Mouse (Mus musculus): ENCODE data around the gene Klc2.
A peak's percentile ranks its signal among the peaks of the same experiment; 100 is the strongest.

Klc2 gene

DNA sequence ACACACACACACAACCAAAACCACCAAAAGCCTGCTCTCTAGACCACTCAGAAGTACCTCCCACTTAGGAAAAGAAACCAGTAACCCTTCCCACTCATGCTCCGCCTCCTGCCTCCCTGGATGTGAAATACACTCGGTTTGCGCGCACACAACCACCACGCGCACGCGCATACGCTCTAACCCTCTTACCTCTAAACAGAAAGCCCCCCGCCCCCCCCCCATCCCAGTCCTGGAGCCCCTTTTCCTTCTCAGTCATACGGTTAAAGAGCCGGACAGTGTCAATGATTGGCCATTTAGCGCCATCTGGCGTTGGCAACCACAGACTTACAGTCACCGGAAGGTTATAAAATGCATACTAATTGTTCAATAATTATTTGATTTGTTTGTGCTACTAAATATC lies 45.3 kb downstream of the Klc2 start:
- DNase-seq (ENCODE audit: low read depth, low spot score), result peak; percentile 81

DNA sequence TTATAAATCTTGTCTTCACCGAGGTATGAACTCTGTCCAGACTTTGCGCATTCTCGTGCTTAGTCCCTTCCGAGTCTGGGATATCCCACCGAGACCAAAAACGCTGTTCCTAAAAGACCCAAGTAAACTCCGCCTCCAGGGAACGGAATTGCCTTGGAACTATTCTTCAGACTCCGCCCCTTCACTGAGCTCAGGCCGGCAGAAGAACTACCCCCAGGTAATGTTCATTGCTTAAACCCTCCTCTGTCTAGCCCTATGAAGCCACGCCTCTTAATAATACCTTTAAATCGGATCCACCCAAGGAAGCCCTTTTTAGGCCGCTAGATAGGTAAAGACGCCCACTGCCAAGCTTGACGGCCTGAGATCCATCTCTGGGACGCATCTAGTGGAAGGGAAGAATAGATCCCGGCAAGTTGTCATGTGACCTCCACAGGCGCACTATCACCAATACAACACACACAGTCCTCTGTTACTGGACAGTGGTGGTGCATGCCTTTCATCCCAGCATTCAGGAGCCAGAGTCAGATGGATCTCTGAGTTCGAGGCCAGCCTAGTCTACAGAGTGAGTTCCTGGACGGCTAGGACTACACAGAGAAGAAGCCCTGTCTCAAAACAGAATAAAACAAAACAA lies 45.9 kb downstream of the Klc2 start:
- DNase-seq (ENCODE audit: low read depth, low spot score), result peak; percentile 77

DNA sequence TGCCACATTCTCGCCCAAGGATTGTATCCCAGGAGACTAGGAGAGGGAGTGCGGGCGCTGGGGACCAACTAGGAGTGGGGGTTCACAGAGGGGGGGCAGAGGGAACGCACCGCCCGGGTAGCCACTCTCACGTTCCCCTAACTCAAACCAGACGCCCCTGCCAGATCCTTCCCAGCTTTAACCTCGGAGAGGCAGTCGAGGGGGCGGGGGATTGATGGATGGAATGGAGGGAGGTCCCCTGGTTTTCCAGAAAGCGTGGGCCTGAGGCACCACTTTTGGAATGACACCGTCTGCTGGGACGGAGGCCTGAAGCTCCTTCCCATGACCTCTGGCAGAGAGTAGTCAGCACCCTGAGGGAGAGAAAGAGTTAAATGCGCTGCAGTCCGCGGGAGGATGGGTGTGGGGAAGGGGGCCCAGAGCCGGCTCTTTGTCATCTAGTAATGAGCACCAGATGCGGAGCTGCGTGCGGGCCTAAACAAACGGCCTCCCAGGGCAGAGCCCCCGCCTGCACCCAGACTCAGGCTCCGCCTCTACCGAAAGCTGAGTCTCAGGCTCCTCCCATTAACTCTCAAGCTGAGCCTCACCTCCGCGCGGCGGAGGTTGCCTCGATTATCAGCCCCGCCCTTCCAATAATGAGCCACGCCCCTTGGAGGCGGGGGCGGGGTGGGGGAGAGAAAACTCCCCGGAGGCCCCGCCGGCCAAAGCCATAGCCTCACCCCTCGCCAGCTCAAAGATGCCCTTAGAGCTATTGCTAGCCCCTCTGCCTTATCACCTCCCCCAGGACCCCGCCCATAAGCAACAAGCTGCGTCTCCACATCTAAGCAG lies 46.6 kb downstream of the Klc2 start:
- DNase-seq (ENCODE audit: low read depth, low spot score), result peak; percentile 96

DNA sequence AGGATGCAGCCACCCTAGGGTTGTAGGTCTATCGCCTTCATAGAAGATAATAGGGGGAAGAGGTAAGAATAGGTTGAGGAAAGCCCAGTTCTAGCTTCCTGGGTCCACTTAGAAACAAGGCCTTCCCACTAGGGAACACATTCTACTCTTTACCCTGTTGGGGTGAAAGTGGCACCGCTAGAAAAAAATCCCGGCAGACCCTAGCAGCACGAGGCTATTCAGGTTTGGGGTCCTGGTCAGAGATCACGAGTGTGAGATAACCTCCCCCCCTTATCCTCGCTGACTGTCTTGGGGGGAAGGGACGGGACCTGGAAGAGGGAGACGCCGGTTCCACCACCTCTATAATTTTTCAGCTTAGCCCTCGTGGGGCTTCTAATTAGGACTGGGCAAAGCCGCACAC lies 47.3 kb downstream of the Klc2 start:
- DNase-seq (ENCODE audit: low read depth, low spot score), result no peak

DNA sequence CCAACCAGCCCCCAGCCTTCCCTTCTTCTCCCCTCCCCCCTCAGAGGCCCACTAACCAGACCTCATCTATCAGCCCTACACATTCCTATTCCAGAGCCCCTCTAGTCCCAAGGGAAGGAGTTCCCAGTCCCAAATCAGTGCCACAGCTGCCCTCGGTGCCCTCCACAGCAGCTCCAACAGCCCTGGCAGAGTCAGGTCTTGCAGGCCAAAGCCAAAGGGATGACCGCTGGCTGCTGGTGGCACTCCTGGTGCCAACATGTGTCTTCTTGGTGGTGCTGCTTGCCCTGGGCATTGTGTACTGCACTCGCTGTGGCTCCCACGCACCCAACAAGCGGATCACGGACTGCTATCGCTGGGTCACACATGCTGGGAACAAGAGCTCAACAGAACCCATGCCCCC lies 48.4 kb downstream of the Klc2 start:
- DNase-seq (ENCODE audit: low read depth, low spot score), result no peak

DNA sequence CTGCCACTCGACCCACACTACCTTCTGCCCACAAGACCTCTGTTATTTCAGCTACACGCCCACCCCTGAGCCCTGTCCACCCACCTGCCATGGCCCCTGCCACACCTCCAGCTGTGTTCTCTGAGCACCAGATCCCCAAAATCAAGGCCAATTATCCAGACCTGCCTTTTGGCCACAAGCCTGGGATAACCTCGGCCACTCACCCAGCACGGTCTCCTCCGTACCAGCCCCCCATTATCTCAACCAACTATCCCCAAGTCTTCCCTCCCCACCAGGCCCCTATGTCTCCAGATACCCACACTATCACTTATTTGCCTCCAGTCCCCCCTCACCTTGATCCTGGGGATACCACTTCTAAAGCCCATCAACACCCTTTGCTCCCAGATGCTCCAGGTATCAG lies 48.9 kb downstream of the Klc2 start:
- no peak for DNase-seq (ENCODE audit: low read depth, low spot score)

DNA sequence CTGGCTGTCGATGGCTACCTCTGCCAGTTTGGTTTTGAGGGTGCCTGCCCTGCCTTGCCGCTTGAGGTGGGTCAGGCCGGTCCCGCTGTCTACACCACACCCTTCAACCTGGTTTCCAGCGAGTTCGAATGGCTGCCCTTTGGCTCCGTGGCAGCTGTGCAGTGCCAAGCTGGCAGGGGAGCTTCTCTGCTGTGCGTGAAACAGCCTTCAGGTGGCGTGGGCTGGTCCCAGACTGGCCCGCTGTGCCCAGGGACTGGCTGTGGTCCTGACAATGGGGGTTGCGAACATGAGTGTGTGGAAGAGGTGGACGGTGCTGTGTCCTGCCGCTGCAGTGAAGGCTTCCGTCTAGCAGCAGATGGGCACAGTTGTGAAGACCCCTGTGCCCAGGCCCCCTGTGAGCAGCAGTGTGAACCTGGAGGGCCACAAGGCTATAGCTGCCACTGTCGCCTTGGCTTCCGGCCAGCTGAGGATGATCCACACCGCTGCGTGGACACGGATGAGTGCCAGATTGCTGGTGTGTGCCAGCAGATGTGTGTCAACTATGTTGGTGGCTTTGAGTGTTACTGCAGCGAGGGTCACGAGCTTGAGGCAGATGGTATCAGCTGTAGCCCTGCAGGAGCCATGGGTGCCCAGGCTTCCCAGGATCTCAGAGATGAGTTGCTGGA lies 49.7 kb downstream of the Klc2 start:
- no peak for DNase-seq (ENCODE audit: low read depth, low spot score)

DNA sequence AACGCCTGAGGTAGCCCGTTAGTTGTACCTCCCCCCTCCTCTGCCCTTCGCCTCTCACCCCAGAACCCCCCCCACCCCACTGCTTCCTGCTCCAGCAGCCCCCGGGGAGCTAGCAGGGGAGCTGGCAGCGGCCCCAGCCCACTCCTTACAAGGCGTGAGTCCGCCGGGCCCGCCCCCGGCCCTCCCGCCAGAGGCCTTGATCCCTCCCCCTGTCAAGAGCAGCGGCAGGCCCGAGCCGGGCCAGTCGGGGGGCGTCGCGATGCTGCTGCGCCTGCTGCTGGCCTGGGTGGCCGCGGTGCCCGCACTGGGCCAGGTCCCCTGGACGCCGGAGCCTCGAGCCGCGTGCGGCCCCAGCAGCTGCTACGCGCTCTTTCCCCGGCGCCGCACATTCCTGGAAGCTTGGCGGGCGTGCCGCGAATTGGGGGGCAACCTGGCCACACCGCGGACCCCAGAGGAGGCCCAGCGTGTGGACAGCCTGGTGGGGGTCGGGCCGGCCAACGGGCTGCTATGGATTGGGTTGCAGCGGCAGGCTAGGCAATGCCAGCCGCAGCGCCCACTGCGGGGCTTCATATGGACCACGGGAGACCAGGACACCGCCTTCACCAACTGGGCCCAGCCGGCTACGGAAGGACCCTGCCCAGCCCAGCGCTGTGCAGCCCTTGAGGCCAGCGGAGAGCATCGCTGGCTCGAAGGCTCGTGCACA lies 50.3 kb downstream of the Klc2 start, which contains the start of gene Cd248:
Gene Cd248 (plus strand): TSS at position 212 of the 703 bp plus-strand sequence.
- peak; percentile 68 for DNase-seq (ENCODE audit: low read depth, low spot score)

DNA sequence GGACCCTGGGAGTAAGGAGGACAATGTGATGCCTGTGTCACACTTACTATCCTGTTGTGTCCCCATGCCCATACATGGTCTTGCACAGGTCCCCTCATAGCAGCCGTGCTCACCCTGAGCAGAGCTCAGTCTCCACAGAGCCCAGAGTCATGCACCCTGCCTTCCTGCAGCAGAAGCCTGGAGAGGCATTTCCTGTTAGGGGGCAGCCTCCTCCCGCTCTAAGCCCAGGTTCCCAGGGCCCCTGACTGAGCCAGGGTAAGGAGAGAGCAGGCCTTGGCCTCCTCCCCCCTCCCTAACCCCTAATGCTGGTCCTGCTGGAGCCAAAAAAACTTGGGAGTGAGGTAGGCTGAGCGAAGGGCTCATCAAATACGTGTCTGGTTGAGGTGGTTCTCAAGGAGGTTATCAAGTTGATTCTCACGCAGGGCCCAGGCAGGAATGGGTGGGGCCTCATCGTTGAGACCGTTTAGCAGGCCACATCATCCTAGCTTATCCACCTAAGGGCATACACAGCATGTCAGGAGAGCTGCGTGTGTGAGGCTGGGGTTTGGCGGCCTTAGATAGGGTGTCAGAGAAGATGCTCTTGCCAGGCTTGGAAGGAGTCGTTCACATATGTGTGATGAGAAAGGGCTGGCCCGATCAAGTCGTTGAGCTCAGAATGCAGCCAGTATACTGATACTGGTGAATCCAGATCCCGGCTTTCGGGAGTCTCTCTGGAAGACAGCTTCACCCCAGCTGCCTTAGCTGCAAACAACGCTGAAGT lies 51.1 kb downstream of the Klc2 start:
- DNase-seq (ENCODE audit: low read depth, low spot score), result no peak

DNA sequence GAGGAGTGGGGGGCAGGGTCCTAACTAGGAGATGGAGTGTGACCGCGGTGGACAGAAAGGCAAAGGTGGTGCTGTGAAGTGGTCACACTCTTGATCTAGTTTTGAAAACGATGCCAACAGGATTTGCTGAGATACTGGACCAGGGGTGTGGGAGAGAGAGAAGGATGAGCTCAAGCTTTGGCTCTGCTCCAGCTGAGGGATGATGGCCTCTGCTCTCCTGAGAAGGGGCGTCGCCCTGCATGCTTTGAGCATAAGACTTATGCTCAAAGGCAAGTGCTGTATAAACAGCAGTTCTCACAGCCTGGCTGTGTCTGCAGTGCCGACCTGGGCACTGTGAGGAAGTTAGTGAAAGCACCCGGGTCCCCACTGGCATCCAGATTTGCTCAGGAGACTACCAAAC lies 53.3 kb downstream of the Klc2 start:
- no peak for DNase-seq (ENCODE audit: low read depth, low spot score)

GRCm38 (mm10) chr19:5062446-5062845 lies 55.9 kb downstream of the Klc2 start:
- DNase-seq (ENCODE audit: low read depth, low spot score), result no peak

GRCm38 (mm10) chr19:5062041-5062440 lies 56.3 kb downstream of the Klc2 start:
- DNase-seq (ENCODE audit: low read depth, low spot score), result no peak

DNA sequence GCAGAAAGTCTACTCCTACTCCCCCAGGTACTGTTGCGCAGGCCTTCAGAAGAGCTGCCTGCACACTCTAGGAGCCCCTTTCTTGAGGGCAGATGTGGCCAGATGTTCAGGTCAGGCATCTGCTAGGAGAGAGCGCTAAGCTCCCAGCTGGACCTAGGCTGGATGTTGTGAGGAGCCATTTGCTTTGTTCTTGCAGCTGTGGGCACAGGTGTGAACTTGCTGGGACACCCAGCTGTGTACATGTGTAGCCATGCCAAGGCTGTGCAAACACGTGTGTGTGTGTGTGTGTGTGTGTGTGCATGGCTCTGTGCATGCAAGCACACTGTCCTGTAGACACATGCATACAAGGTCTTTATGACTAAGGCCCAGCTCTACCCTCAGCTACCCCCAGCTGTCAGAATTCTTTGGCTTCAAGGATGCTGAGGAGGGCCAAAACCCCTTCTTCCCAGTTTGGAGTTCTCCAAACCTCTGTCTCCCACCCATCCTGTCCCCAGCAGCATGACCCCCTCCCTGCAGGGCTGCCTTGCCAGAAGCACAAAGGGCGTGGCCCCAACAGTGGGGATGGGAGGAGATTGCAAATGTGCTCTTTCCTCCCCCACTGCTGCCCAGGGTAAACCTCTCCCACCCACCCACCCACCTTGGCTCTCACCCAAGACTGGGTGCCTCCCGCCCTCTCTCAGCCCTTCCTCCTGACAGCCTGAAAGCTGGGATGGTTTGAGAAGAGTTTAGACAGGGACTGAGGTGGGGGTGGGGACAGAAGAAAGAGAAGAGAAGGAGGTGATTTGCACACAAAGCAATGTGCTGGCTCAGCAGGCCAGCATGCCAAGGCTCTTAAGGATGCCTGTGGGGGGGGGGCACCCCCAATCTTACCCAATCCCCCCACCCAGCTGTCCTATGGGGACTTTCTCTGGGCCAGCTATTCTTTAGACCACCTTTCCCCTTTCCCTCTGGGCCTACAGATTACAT lies 57.7 kb downstream of the Klc2 start:
- no peak for DNase-seq (ENCODE audit: low read depth, low spot score)

DNA sequence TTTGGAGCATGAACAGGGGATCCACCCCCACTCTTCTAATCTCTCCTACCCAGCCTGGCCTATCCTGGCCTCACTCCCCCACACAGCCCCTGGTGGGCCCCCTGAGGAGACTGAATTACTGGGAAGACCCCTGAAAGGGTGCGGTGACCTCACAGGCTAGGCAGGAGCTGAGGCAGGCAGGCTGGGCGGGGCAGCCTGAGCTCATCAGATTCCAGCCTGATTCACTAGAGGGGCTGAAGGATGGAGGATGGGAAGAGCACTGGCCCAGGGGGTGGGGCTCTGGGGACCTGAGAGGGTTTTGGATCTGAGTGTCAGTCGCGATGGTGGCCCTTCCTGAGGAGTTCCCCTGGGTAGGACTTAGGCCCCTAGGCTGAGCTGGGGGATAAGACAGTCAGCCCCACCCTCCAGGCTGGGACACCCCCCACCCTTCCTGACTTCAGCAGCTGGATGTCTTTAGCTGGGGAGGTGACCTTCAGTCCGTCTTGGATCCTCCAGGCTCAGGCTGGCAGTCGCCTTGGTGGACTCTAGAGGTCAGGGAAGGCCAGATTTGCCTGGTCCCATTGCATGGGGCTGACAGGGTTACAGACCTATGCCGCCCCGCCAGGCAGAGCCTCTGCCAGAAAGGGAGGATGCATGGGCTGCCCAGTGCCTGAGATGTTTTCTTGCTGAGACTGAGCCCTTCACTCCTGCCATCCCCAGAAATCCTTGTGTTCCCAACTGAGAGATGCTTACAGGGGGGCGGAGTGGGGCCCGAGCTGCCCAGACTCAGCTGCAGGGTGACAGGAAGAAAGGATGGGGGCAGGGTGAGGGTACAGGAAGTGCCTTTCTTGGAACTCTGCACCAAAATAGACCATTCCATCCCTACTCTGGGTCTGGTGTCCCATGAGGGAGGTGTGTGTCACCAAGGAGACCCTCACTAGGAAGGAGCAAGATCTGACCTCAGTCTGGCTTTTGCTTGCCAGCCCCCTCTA lies 59.3 kb downstream of the Klc2 start:
- DNase-seq (ENCODE audit: low read depth, low spot score), result no peak

DNA sequence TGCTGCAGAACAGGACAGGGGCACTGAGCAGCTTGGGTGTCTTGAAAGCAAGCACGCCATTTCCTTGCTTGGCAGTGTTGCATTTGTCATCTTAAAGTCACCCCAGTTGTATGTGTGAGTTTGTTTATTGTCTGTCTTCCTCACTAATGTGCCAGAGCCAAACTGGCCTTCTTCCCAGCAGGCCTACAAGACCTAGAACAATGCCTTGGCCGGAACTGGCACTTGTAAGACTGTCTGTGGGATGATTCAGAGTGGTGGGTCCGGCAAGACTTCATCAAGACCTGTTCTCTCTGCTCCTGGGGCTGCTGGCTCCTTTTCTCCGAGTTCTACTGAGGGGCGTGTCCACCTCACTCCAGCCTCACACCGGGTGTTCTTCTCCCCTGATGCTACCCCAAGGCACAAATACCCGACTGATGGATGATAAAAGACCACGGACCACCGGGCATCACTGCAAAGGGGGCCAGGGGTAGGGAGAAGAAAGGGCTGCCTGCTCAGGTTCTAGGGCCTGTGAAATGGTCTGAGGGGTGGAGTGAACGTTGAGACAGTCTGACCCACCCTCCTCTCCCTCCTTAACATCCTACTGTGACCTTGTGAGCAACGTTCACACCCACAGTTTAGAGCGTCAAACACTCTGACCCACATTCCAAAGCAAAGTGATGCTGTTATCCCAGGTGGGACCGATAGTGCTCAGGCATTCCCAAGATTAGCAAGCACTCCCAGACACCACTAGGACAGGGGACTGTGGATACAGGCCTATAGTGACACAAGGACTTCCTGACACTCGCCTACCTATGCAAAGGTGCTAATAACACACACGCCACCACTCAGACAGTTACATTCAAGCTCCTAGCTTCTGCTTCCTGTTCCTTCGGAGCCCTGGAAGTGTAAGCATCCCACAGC lies 60.2 kb downstream of the Klc2 start:
- no peak for DNase-seq (ENCODE audit: low read depth, low spot score)

Data from mesoderm, embryonic 11.5 days (tissue).